Comparison of ENCODE assay signal across 8 mouse cellular contexts in genomic region chr4:150910164-150910951, GRCm38 (mm10). TPM values are rescaled to one million over a fixed set of nuclear protein-coding genes. Genes with fewer than 3 reads are reported as not detected.
A peak's percentile ranks its signal among the peaks of the same experiment; 100 is the strongest.
DNase-seq lines count a peak whose midpoint lies in the region; ATAC-seq and TF ChIP-seq lines count a peak whose summit lies in the region.

No protein-coding gene starts in this region.

- H3K36me3 ChIP-seq in kidney, adult 2 months (ENCODE audit: control insufficient read depth, insufficient read depth, low read length) = peaks cover 3% of the 10 kb centered on the region
- peaks cover 6% of the 10 kb centered on the region for H3K36me3 ChIP-seq in hindbrain, embryonic 15.5 days
- peaks cover 17% of the 10 kb centered on the region for H3K36me3 ChIP-seq in midbrain, embryonic 14.5 days (ENCODE audit: control insufficient read depth, insufficient read depth, low read length)

- TF ChIP-seq POLR2A in kidney, adult 2 months (IDR thresholded peaks at IDR 0.05; ENCODE audit: low read depth, low read length) = no peak
- no peak for TF ChIP-seq POLR2A in cortical plate, adult 2 months (IDR thresholded peaks at IDR 0.05; ENCODE audit: extremely low read depth, insufficient read depth, low read length)

- H3K4me3 ChIP-seq in kidney, adult 2 months (ENCODE audit: insufficient read depth, low read depth, low read length) = peak overlapping the region; percentile 3; the same call in 1 of the 2 replicates
- H3K4me3 ChIP-seq in cortical plate, adult 2 months (ENCODE audit: insufficient read depth, low read length) = peak overlapping the region; percentile 48
- H3K4me3 ChIP-seq in hindbrain, embryonic 15.5 days = peak overlapping the region; percentile 54
- H3K4me3 ChIP-seq in midbrain, embryonic 14.5 days (replicated peaks; ENCODE audit: low read depth, low read length) = peak overlapping the region; percentile 90; the same call in 1 of the 2 replicates

- H3K4me1 ChIP-seq in kidney, adult 2 months (ENCODE audit: control insufficient read depth, insufficient read depth, low read length) = peaks cover 18% of the 10 kb centered on the region; the same call in 1 of the 2 replicates
- peaks cover 7% of the 10 kb centered on the region; the same call in 1 of the 2 replicates for H3K4me1 ChIP-seq in cortical plate, adult 2 months (ENCODE audit: control insufficient read depth, insufficient read depth, low read length)
- H3K4me1 ChIP-seq in hindbrain, embryonic 15.5 days (replicated peaks) = peaks cover 37% of the 10 kb centered on the region
- H3K4me1 ChIP-seq in midbrain, embryonic 14.5 days (ENCODE audit: control insufficient read depth, insufficient read depth, low read length) = peaks cover 10% of the 10 kb centered on the region

- WGBS in kidney, adult 2 months = 85% methylated on average over 19 of the region's 19 CpGs
- 85% methylated on average over 19 of the region's 19 CpGs for WGBS in hindbrain, embryonic 15.5 days
- WGBS in midbrain, embryonic 14.5 days = 86% methylated on average over 19 of the region's 19 CpGs

- peak overlapping the region; percentile 75 for H3K4me2 ChIP-seq in hindbrain, embryonic 15.5 days
- peak overlapping the region; percentile 83 for H3K4me2 ChIP-seq in midbrain, embryonic 14.5 days (ENCODE audit: low read length)

- DNase-seq in kidney, adult 2 months = no peak
- DNase-seq in kidney, postnatal 14 days = no peak
- no peak for DNase-seq in midbrain, embryonic 14.5 days
- no peak for DNase-seq in layer of hippocampus, postnatal 14 days (ENCODE audit: low spot score in 2 of 2)
- no peak for DNase-seq in Muller cell, postnatal 12 days (ENCODE audit: inconsistent ontology term)

- H3K27me3 ChIP-seq in kidney, adult 2 months (replicated peaks; ENCODE audit: control insufficient read depth, insufficient read depth, low read length) = no peaks in the 10 kb centered on the region
- no peaks in the 10 kb centered on the region for H3K27me3 ChIP-seq in hindbrain, embryonic 15.5 days
- no peaks in the 10 kb centered on the region for H3K27me3 ChIP-seq in midbrain, embryonic 14.5 days (ENCODE audit: control insufficient read depth, insufficient read depth, low read length)

- H3K9me3 ChIP-seq in hindbrain, embryonic 15.5 days = no peaks in the 10 kb centered on the region
- H3K9me3 ChIP-seq in midbrain, embryonic 14.5 days (ENCODE audit: control insufficient read depth, low read length) = no peaks in the 10 kb centered on the region

- peak; percentile 16; the same call in 1 of the 2 replicates for ATAC-seq in hindbrain, embryonic 15.5 days (ENCODE audit: low FRiP score, low read depth)
- no peak; the same call in 1 of the 2 replicates for ATAC-seq in midbrain, embryonic 14.5 days (ENCODE audit: low FRiP score, low TSS enrichment)
- no peak for ATAC-seq in frontal cortex, adult (ENCODE audit: low TSS enrichment)

- no peak for TF ChIP-seq CTCF in kidney, adult 2 months (conservative IDR thresholded peaks at IDR 0.05; ENCODE audit: insufficient read depth, insufficient read length, low read depth, low read length)
- TF ChIP-seq CTCF in cortical plate, adult 2 months (IDR thresholded peaks at IDR 0.05; ENCODE audit: extremely low read depth, insufficient read depth, low read length) = no peak

- peak overlapping the region; percentile 69 for H3K27ac ChIP-seq in kidney, adult 2 months (ENCODE audit: insufficient read depth, low read depth, low read length)
- 0 out of 2 replicates have a peak overlapping the region, but pooled peaks have one; percentile 19 for H3K27ac ChIP-seq in cortical plate, adult 2 months (ENCODE audit: insufficient read depth, low read length)
- H3K27ac ChIP-seq in hindbrain, embryonic 15.5 days (replicated peaks) = peak overlapping the region; percentile 71
- peak overlapping the region; percentile 72 for H3K27ac ChIP-seq in midbrain, embryonic 14.5 days (replicated peaks; ENCODE audit: low read depth, low read length)

- no peak overlapping the region for H3K9ac ChIP-seq in hindbrain, embryonic 15.5 days
- H3K9ac ChIP-seq in midbrain, embryonic 14.5 days (replicated peaks; ENCODE audit: low read length) = no peak overlapping the region; the same call in 1 of the 2 replicates

RNA-seq across cellular contexts. Expression of gene Park7, which starts 3.9 kb away (rescaled TPM):
- 314 and 444 TPM in 2 replicates for polyA plus RNA-seq in kidney, adult 2 months (2012; rRNA removed)
- polyA plus RNA-seq in cortical plate, adult 2 months (2012; rRNA removed) = 284 and 300 TPM in 2 replicates
- 372 and 389 TPM in 2 replicates for polyA plus RNA-seq in hindbrain, embryonic 15.5 days (2015; fragmentation: Nextera tagmentation; extraction: Ambion mirVana)
- 367 and 400 TPM in 2 replicates for polyA plus RNA-seq in midbrain, embryonic 14.5 days (2014; fragmentation: Nextera tagmentation; extraction: Ambion mirVana)
- total RNA-seq in layer of hippocampus, postnatal 14 days (2021) = 100 to 1,000 TPM; 240 to 248 TPM

RNA-seq across cellular contexts. Expression of gene Tnfrsf9, which starts 4.0 kb away (rescaled TPM):
- 0.14 and 0.86 TPM in 2 replicates for polyA plus RNA-seq in kidney, adult 2 months (2012; rRNA removed)
- polyA plus RNA-seq in cortical plate, adult 2 months (2012; rRNA removed) = 0.71 and 0.74 TPM in 2 replicates
- 0.34 and 0.41 TPM in 2 replicates for polyA plus RNA-seq in hindbrain, embryonic 15.5 days (2015; fragmentation: Nextera tagmentation; extraction: Ambion mirVana)
- polyA plus RNA-seq in midbrain, embryonic 14.5 days (2014; fragmentation: Nextera tagmentation; extraction: Ambion mirVana) = 0.13 TPM in 1 of 2 replicates, not detected in the other
- total RNA-seq in layer of hippocampus, postnatal 14 days (2021) = under 1 TPM; 0.37 to 0.52 TPM

RNA-seq across cellular contexts. Expression of gene Errfi1, which starts 56.6 kb away (rescaled TPM):
- 230 TPM in 2 replicates for polyA plus RNA-seq in kidney, adult 2 months (2012; rRNA removed)
- 21.6 and 22.5 TPM in 2 replicates for polyA plus RNA-seq in cortical plate, adult 2 months (2012; rRNA removed)
- 29.0 and 31.7 TPM in 2 replicates for polyA plus RNA-seq in hindbrain, embryonic 15.5 days (2015; fragmentation: Nextera tagmentation; extraction: Ambion mirVana)
- polyA plus RNA-seq in midbrain, embryonic 14.5 days (2014; fragmentation: Nextera tagmentation; extraction: Ambion mirVana) = 20.1 and 25.3 TPM in 2 replicates
- total RNA-seq in layer of hippocampus, postnatal 14 days (2021) = 10 to 100 TPM; 37.1 to 38.4 TPM

Comparison
In these comparisons a context has a peak if more than half of its experiments do, and no peak if none do; other contexts are left out.
1. H3K27ac ChIP-seq: peak in every context shown above with its lines; median percentile 72 in midbrain, embryonic 14.5 days; 71 in hindbrain, embryonic 15.5 days; 69 in kidney, adult 2 months; 19 in cortical plate, adult 2 months.
2. H3K4me3 ChIP-seq: peak in every context shown above with its lines; median percentile 90 in midbrain, embryonic 14.5 days; 54 in hindbrain, embryonic 15.5 days; 48 in cortical plate, adult 2 months; 3 in kidney, adult 2 months.